Mouse (Mus musculus) hindbrain, embryonic 14.5 days (tissue): ENCODE data around the gene Lrrc20. TPM values are rescaled to one million over a fixed set of nuclear protein-coding genes. Genes with fewer than 3 reads are reported as not detected.

Experiments
- ATAC-seq: fragments of 200-750 bp; cut with Nextera tagmentation; 2 replicates; pipeline ENCODE4 v1.8.0; 2017; ENCODE audit warnings: moderate number of reproducible peaks, mild to moderate bottlenecking, moderate TSS enrichment, moderate library complexity; ENCODE audit not compliant: low FRiP score
- DNase-seq: peaks from one replicate; pipeline ENCODE4 v3.0.0-alpha.2; 2015; ENCODE audit warnings: low spot score
- H3K27ac ChIP-seq: fragments of 300-500 bp; sonication (generic); 2 replicates; pipeline ENCODE4 v1.5.1; 2014; ENCODE audit warnings: mild to moderate bottlenecking, moderate library complexity
- H3K27me3 ChIP-seq: fragments of 300-500 bp; sonication (generic); 2 replicates; pipeline ENCODE4 v1.6.1; 2014; ENCODE audit warnings: mild to moderate bottlenecking, low read length, mixed read lengths; ENCODE audit not compliant: control insufficient read depth, insufficient read depth
- H3K36me3 ChIP-seq: fragments of 300-500 bp; sonication (generic); replicated peaks from 2 replicates; pipeline ENCODE4 v1.6.1; 2014; ENCODE audit not compliant: control insufficient read depth, insufficient read depth
- H3K4me1 ChIP-seq: fragments of 300-500 bp; sonication (generic); replicated peaks from 2 replicates; pipeline ENCODE4 v1.6.1; 2014; ENCODE audit warnings: antibody characterized with exemption, low read length, mixed read lengths; ENCODE audit not compliant: control insufficient read depth, insufficient read depth
- H3K4me2 ChIP-seq: fragments of 300-500 bp; sonication (generic); replicated peaks from 2 replicates; pipeline ENCODE4 v1.6.1; 2014; ENCODE audit warnings: mild to moderate bottlenecking, moderate library complexity
- H3K4me3 ChIP-seq: fragments of 300-500 bp; sonication (generic); replicated peaks from 2 replicates; pipeline ENCODE4 v1.5.1; 2014; ENCODE audit warnings: mild to moderate bottlenecking, low read length
- H3K9ac ChIP-seq: fragments of 300-500 bp; sonication (generic); 2 replicates; pipeline ENCODE4 v1.6.1; 2014
- H3K9me3 ChIP-seq: fragments of 300-500 bp; sonication (generic); 2 replicates; pipeline ENCODE4 v1.6.1; 2016; ENCODE audit warnings: low read length; ENCODE audit not compliant: control insufficient read depth
- WGBS: fragments of 180-500 bp; shearing (Covaris S2); extraction: QIAGEN DNeasy Blood & Tissue Kit; methylation state at CpG from one replicate; pipeline ENCODE4 v1.1.7; 2014; 5-methylcytosine and 5-hydroxymethylcytosine counted together
- polyA plus RNA-seq: library from polyadenylated mRNA; unstranded; fragments of >200 nt; fragmentation: Nextera tagmentation; extraction: Ambion mirVana; gene quantifications from 2 replicates; pipeline ENCODE4 v1.2.1, GENCODE M21; 2014

Gene Lrrc20
- polyA plus RNA-seq, 1 experiment from 2014 or later: 15.1 TPM

DNA sequence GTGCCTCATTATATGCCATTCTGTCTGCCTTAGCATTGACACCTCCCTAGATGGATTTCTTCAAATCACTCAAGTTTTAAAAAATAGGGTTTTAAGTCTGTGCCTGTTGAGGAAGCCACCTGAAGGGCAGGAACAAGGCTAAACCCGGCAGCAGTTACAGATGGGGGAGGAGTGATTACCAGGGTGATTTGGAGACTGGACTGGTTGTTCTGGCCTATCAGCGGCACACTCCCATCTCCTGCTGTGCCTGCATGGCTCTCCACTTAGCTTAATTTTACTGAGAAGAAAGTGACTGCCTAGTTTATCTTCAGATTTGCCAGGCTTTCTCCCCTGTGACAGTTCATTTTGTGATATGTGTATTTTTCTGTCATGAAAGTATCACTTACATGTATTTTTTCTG, 43.9 kb downstream of the Lrrc20 start:
- H3K27me3 ChIP-seq: 0 out of 2 replicates have a peak, but pooled peaks cover 3% of the 10 kb centered on the region
- H3K9me3 ChIP-seq: 0 out of 2 replicates have a peak, but pooled peaks cover 4% of the 10 kb centered on the region
- no peak overlapping the region for H3K9ac ChIP-seq
- H3K4me3 ChIP-seq: no peak overlapping the region
- no peak overlapping the region for H3K27ac ChIP-seq
- H3K4me1 ChIP-seq: peaks cover 13% of the 10 kb centered on the region; the same call in 1 of the 2 replicates
- ATAC-seq (no peak), DNase-seq (no peak)
- H3K36me3 ChIP-seq: no peaks in the 10 kb centered on the region
- no peak overlapping the region for H3K4me2 ChIP-seq
- 56% methylated on average over 2 of the region's 2 CpGs for WGBS

DNA sequence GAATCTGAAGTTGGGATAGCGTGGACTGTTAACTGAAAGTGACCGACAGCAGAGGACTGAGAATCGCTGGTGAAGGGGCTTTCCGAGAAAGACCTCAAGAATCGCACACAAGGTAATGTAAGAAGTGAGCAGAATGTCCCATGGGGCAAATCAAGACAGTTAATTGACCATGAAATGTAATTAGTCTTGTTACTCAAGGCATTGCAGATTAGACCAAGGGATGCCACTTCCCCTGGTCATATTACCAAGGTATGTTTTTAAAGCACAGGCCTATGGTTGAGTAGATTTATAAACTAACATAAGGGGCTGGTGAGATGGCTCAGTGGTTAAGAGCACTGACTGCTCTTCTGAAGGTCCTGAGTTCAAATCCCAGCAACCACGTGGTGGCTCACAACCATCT, 45.1 kb downstream of the Lrrc20 start:
- H3K9ac ChIP-seq: no peak overlapping the region
- no peak overlapping the region for H3K4me2 ChIP-seq
- WGBS: 80% methylated on average over 6 of the region's 6 CpGs
- H3K4me1 ChIP-seq: peaks cover 13% of the 10 kb centered on the region; the same call in 1 of the 2 replicates
- DNase-seq: no peak
- H3K27me3 ChIP-seq: 0 out of 2 replicates have a peak, but pooled peaks cover 3% of the 10 kb centered on the region
- no peak overlapping the region for H3K4me3 ChIP-seq
- 0 out of 2 replicates have a peak, but pooled peaks cover 4% of the 10 kb centered on the region for H3K9me3 ChIP-seq
- no peak for ATAC-seq
- no peak overlapping the region for H3K27ac ChIP-seq
- H3K36me3 ChIP-seq: no peaks in the 10 kb centered on the region

DNA sequence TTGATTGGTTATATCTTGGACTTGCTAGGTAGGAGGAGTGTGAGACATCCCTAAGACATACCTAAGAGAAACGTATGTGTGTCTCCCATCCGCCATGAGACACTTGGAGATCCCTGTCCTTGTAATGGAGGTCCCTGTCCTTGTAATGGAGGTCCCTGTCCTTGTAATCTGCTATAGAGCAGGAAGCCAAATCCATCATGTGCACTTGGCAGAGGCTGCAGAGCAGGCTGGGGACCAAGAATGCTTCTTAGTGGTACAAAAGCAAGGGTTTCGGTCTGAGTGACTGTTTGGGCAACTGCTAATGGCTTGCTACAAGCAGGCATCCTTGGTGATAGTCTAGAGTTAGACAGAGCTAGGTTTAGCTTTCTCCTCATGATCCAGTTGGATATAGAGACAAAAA, 55.3 kb downstream of the Lrrc20 start:
- Histone ChIP-seq H3K4me1 (peaks cover 30% of the 10 kb centered on the region), H3K4me2 (no peak overlapping the region), H3K36me3 (peaks cover 7% of the 10 kb centered on the region; the same call in 1 of the 2 replicates), H3K4me3 (no peak overlapping the region), H3K27ac (no peak overlapping the region), H3K9ac (no peak overlapping the region), H3K9me3 (no peaks in the 10 kb centered on the region), H3K27me3 (no peaks in the 10 kb centered on the region)
- DNase-seq (no peak), ATAC-seq (no peak)
- WGBS: 82% methylated on average over 3 of the region's 3 CpGs

DNA sequence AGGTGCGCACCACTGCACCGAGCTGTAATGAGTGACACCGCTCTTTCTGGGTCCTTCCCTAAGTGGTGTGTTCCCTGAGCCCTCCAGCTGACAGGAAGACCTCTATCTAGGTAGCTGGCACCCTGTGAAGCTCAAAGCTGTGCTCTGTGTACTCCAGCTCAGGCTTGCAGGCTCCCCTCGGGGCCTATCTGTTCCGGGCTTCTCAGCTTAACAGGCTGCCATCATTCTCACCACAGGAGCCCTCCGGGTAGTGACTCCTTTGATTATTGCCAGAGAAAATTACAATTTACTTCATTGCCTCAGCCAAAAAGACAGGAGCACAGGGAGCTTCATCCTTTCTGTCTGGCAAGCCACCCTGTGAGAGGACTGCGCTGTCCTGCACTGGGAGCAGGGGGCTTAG, 57.7 kb downstream of the Lrrc20 start:
- no peak overlapping the region for H3K4me2 ChIP-seq
- H3K9ac ChIP-seq: no peak overlapping the region
- no peaks in the 10 kb centered on the region for H3K27me3 ChIP-seq
- H3K4me3 ChIP-seq: no peak overlapping the region
- ATAC-seq (no peak), DNase-seq (no peak)
- 0 out of 2 replicates have a peak overlapping the region, but pooled peaks have one; percentile 17 for H3K27ac ChIP-seq
- peaks cover 50% of the 10 kb centered on the region for H3K4me1 ChIP-seq
- no peaks in the 10 kb centered on the region for H3K9me3 ChIP-seq
- 51% methylated on average over 7 of the region's 7 CpGs for WGBS
- H3K36me3 ChIP-seq: peaks cover 4% of the 10 kb centered on the region; the same call in 1 of the 2 replicates

DNA sequence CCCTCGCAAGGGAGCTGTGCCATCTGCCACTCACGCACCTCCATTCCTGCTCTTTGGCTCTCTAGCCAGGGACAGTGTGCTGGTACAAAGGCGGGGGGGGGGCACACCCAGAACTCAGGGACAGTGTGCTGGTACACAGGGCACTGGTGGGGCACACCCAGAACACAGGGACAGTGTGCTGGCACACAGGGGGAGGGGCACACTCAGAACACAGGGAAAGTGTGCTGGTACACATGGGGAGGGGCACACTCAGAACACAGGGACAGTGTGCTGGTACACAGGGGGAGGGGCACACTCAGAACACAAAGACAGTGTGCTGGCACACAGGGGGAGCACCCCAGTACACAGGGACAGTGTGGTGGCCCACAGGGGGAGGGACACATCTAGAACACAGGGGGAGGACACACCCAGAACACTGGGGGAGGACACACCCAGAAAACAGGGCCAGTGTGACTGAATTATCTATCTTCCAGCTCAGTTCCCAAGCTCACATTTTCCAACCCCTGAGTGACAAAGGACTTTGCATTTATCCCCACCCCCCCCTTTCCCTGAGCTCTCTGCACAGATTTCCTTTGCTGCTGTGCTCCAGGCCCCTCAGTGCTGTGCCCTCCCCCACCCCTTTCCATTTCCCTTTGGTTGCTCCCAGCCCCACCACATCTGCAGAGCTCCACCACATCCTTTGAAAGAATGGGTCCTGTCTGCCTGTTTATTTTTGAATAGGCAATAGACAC, 58.9 kb downstream of the Lrrc20 start:
- Histone ChIP-seq H3K9me3 (no peaks in the 10 kb centered on the region), H3K4me2 (no peak overlapping the region), H3K27ac (peak overlapping the region; percentile 78), H3K27me3 (no peaks in the 10 kb centered on the region), H3K9ac (peak overlapping the region; percentile 9; the same call in 1 of the 2 replicates), H3K36me3 (no peaks in the 10 kb centered on the region), H3K4me3 (no peak overlapping the region), H3K4me1 (peaks cover 56% of the 10 kb centered on the region)
- DNase-seq (no peak), ATAC-seq (peak; percentile 61)
- WGBS: 32% methylated on average over 3 of the region's 3 CpGs

DNA sequence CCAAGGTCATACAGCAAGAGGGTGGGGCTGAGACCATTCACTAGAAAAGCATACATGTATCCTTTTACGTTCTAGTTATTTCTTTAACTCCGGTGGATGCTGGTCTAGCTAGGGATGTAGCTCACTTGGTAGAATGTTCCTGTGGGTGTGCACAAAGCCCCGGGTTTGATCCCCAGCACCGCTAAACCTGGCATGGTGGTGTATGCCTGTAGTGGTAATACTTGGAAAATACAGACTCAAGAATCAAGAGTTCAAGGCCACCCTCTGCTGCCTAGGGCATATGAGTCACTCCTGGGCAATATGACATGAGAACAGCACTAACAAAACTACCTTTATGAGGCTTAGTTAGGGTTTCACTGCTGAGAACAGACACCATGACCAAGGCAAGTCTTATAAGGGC, 59.8 kb downstream of the Lrrc20 start:
- H3K9ac ChIP-seq: 0 out of 2 replicates have a peak overlapping the region, but pooled peaks have one; percentile 9
- peaks cover 56% of the 10 kb centered on the region for H3K4me1 ChIP-seq
- peak overlapping the region; percentile 78 for H3K27ac ChIP-seq
- no peaks in the 10 kb centered on the region for H3K9me3 ChIP-seq
- no peak overlapping the region for H3K4me3 ChIP-seq
- 72% methylated on average over 4 of the region's 4 CpGs for WGBS
- H3K36me3 ChIP-seq: no peaks in the 10 kb centered on the region
- DNase-seq (no peak), ATAC-seq (no peak)
- H3K27me3 ChIP-seq: no peaks in the 10 kb centered on the region
- no peak overlapping the region for H3K4me2 ChIP-seq

DNA sequence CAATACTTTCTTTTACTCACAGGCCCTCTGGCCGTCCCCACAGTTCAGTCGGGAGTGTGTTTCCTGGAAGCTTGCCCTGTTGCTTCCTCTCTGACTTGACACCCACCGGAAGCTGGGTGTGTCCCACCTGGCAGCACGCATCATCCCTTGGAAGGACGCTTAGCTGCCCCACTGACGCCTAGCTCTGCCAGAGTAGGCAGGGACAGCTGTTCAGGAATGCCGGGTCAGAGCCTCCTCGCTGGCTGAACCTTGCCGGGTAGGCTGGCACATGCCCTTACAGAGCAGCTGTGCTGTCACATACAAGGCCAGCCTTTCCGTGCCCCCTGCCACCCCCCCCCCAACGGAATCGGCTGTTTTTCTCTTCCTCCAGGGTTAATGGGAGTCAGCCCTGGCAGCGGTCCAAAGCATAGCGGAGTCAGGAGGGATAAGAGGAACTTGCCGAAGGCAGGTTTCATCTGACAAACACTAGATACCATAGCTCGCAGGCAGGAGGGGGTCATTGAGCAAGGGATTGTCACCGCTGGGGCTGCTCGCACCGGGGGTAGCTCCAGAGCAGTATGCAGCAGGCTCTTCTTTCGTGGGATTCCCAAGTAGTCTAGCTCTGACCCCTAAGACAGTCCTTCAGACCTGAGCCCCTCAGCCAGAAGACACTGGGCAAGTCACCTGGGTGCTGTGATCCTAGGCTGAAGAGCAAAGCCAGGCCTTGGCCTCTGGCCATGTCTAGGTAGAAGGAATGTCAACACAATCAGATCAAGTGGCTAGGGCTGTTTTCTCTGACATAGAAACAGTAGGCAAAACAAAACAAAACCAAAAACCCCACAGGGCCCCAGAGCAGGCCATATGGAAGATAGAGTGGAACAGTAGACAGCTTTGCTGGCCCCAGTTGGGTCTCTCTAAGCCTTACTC, 60.8 kb downstream of the Lrrc20 start:
- Histone ChIP-seq H3K9me3 (no peaks in the 10 kb centered on the region), H3K4me2 (no peak overlapping the region), H3K9ac (no peak overlapping the region), H3K27ac (peak overlapping the region; percentile 32; the same call in 1 of the 2 replicates), H3K4me3 (no peak overlapping the region), H3K36me3 (no peaks in the 10 kb centered on the region), H3K4me1 (peaks cover 56% of the 10 kb centered on the region), H3K27me3 (no peaks in the 10 kb centered on the region)
- peak; percentile 44; the same call in 1 of the 2 replicates for ATAC-seq
- 37% methylated on average over 20 of the region's 20 CpGs for WGBS
- no peak for DNase-seq

DNA sequence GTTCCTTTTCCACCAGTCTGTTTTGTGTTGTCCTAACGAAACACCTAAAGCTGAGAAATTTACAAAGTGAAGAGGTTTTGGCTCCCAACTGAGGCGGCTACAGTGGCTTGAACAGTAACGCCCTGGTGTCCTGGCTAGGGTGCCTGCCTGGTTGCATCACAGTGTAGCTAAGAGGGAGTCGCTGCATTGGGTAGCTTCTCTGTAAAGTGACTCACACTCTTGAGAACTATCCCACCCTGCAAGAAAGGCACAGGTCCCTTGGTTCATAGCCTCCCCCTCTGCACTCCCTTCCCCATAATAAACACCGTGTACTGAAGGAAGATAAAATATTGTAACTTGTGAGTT, 61.4 kb downstream of the Lrrc20 start:
- H3K9ac ChIP-seq: no peak overlapping the region
- H3K27ac ChIP-seq: no peak overlapping the region
- H3K27me3 ChIP-seq: no peaks in the 10 kb centered on the region
- H3K36me3 ChIP-seq: no peaks in the 10 kb centered on the region
- no peak overlapping the region for H3K4me3 ChIP-seq
- 83% methylated on average over 5 of the region's 5 CpGs for WGBS
- H3K9me3 ChIP-seq: no peaks in the 10 kb centered on the region
- H3K4me2 ChIP-seq: no peak overlapping the region
- ATAC-seq (no peak), DNase-seq (no peak)
- peaks cover 56% of the 10 kb centered on the region for H3K4me1 ChIP-seq

DNA sequence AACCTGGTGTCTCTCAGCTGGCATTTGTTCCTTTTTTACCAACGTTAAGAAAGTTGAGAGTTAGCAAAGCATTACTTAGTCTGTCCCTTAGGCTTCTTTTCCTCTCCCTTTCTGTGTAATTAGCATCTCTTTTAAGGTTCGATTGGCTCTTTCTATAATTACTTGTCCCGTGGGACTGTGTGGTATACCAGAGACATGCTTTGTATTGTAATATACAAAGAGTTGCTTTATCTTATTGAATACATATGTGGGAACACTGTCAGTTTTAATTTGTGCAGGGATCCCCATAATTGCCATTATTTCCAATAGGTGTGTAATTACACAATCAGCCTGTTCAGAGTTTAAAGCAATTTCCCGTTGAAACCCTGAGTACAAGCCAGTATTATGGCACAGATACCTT, 62.8 kb downstream of the Lrrc20 start:
- no peaks in the 10 kb centered on the region for H3K27me3 ChIP-seq
- H3K9ac ChIP-seq: no peak overlapping the region
- H3K27ac ChIP-seq: no peak overlapping the region
- no peak for ATAC-seq
- no peaks in the 10 kb centered on the region for H3K9me3 ChIP-seq
- H3K4me1 ChIP-seq: peaks cover 55% of the 10 kb centered on the region
- no peak overlapping the region for H3K4me2 ChIP-seq
- DNase-seq: no peak
- 23% methylated on average over 4 of the region's 4 CpGs for WGBS
- H3K36me3 ChIP-seq: no peaks in the 10 kb centered on the region
- H3K4me3 ChIP-seq: no peak overlapping the region
